Mouse (Mus musculus): ENCODE results near the gene Ncor2. TPM values are rescaled to one million over a fixed set of nuclear protein-coding genes. Genes with fewer than 3 reads are reported as not detected.
"Not testable (repeated sequence)": the region's sequence is repeated elsewhere in the genome, so short reads cannot be mapped to it uniquely, and the experiment has no call there.

Gene Ncor2
- polyA plus RNA-seq, 1 experiment, result 7.2 TPM

DNA sequence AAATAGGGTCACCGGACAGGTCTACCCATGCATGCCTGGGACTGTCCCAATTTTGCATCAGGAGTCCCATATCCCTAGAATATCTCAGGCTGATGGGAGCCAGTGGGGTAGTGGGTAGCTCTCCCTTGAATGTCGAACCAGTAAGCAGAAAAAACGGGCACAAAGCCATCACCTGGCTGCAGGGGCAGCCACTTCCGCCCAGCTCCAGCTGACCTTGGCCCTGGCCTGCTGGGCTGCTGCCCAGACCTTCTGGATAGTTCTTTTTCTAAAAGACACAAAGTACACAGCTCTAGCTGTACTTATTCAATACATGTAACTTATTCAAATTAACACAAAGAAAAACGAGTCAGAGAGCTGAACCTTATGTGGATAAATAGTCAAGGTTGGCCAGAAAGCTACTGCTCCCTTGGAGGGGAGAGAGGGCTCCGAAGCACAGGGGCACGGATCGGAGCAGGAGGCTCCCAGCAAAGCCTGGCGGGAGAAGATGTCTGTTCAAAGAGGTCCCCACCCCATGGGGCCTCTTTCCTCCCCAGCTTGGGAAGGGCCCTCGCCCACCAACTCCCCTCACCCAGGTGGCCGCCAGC lies 36.4 kb upstream of the Ncor2 start:
- TF ChIP-seq GATA1 (IDR thresholded peaks at IDR 0.05; ENCODE audit: low read length) (no peak), TAL1 (IDR thresholded peaks at IDR 0.05; ENCODE audit: low read length) (no peak)
- Histone ChIP-seq H3K4me1 (ENCODE audit: control insufficient read depth) (no peaks in the 10 kb centered on the region), H3K36me3 (ENCODE audit: control insufficient read depth) (no peaks in the 10 kb centered on the region), H3K9me3 (ENCODE audit: control insufficient read depth, low read length) (no peaks in the 10 kb centered on the region), H3K27me3 (ENCODE audit: control insufficient read depth) (peaks cover 6% of the 10 kb centered on the region), H3K4me3 (replicated peaks) (no peak overlapping the region)

GRCm38 (mm10) chr5:125214064-125214463 lies 35.0 kb upstream of the Ncor2 start:
- H3K27me3 ChIP-seq (ENCODE audit: control insufficient read depth), result peaks cover 6% of the 10 kb centered on the region
- H3K4me3 ChIP-seq (replicated peaks), result no peak overlapping the region
- H3K9me3 ChIP-seq (ENCODE audit: control insufficient read depth, low read length), result no peaks in the 10 kb centered on the region
- H3K4me1 ChIP-seq (ENCODE audit: control insufficient read depth), result no peaks in the 10 kb centered on the region
- no peak for TF ChIP-seq GATA1 (IDR thresholded peaks at IDR 0.05; ENCODE audit: low read length)
- TF ChIP-seq TAL1 (IDR thresholded peaks at IDR 0.05; ENCODE audit: low read length), result no peak
- no peaks in the 10 kb centered on the region for H3K36me3 ChIP-seq (ENCODE audit: control insufficient read depth)

- not testable (repeated sequence) for H3K9me3 ChIP-seq (ENCODE audit: control insufficient read depth, low read length); H3K4me1 ChIP-seq (ENCODE audit: control insufficient read depth); H3K36me3 ChIP-seq (ENCODE audit: control insufficient read depth); H3K4me3 ChIP-seq (replicated peaks); H3K27me3 ChIP-seq (ENCODE audit: control insufficient read depth)
Measured at GRCm38 (mm10) chr5:125204910-125205309, 25.9 kb upstream of the Ncor2 start.

- no peak overlapping the region for H3K4me3 ChIP-seq (replicated peaks)
- H3K9me3 ChIP-seq (ENCODE audit: control insufficient read depth, low read length), result peaks cover 2% of the 10 kb centered on the region; the same call in 1 of the 2 replicates
- no peaks in the 10 kb centered on the region for H3K36me3 ChIP-seq (ENCODE audit: control insufficient read depth)
- no peaks in the 10 kb centered on the region for H3K27me3 ChIP-seq (ENCODE audit: control insufficient read depth)
- no peak for TF ChIP-seq TAL1 (IDR thresholded peaks at IDR 0.05; ENCODE audit: low read length)
- no peak for TF ChIP-seq GATA1 (IDR thresholded peaks at IDR 0.05; ENCODE audit: low read length)
- H3K4me1 ChIP-seq (ENCODE audit: control insufficient read depth), result no peaks in the 10 kb centered on the region
Measured at GRCm38 (mm10) chr5:125204199-125204815, 25.3 kb upstream of the Ncor2 start.

DNA sequence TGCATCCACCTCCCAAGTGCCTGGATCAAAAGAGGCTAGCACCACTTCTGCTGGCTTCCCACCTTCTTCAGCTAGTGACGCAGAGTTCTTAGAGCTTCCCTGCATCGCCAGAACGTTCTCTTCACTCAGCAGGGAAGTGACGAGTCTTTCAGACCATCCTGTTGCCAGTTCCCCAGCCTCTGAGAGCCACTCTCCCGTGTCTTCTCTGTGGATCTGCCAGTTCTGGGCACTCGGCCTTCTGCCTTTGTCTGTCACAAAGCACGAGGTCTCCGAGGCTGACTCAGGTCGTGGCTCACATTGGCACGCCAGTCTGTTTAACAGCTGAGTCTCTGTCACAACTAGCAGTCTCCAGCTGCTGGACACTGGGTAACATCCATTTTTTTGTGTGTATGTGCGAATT lies 24.7 kb upstream of the Ncor2 start:
- Histone ChIP-seq H3K27me3 (ENCODE audit: control insufficient read depth) (no peaks in the 10 kb centered on the region), H3K4me3 (replicated peaks) (no peak overlapping the region)

GRCm38 (mm10) chr5:125203099-125203498 lies 24.1 kb upstream of the Ncor2 start:
- Histone ChIP-seq H3K27me3 (ENCODE audit: control insufficient read depth) (no peaks in the 10 kb centered on the region), H3K4me1 (ENCODE audit: control insufficient read depth) (no peaks in the 10 kb centered on the region), H3K36me3 (ENCODE audit: control insufficient read depth) (no peaks in the 10 kb centered on the region), H3K9me3 (ENCODE audit: control insufficient read depth, low read length) (peaks cover 2% of the 10 kb centered on the region; the same call in 1 of the 2 replicates), H3K4me3 (replicated peaks) (no peak overlapping the region)
- TF ChIP-seq GATA1 (IDR thresholded peaks at IDR 0.05; ENCODE audit: low read length), result no peak
- TF ChIP-seq TAL1 (IDR thresholded peaks at IDR 0.05; ENCODE audit: low read length), result no peak

More for the DNA sequence above, 24.7 kb upstream of the Ncor2 start:
- peaks cover 2% of the 10 kb centered on the region; the same call in 1 of the 2 replicates for H3K9me3 ChIP-seq (ENCODE audit: control insufficient read depth, low read length)
- H3K4me1 ChIP-seq (ENCODE audit: control insufficient read depth), result no peaks in the 10 kb centered on the region
- no peak for TF ChIP-seq GATA1 (IDR thresholded peaks at IDR 0.05; ENCODE audit: low read length)
- no peaks in the 10 kb centered on the region for H3K36me3 ChIP-seq (ENCODE audit: control insufficient read depth)

- TF ChIP-seq TAL1 (IDR thresholded peaks at IDR 0.05; ENCODE audit: low read length) (no peak), GATA1 (IDR thresholded peaks at IDR 0.05; ENCODE audit: low read length) (no peak)
- no peaks in the 10 kb centered on the region for H3K4me1 ChIP-seq (ENCODE audit: control insufficient read depth)
- no peaks in the 10 kb centered on the region for H3K27me3 ChIP-seq (ENCODE audit: control insufficient read depth)
- H3K36me3 ChIP-seq (ENCODE audit: control insufficient read depth), result no peaks in the 10 kb centered on the region
- no peak overlapping the region for H3K4me3 ChIP-seq (replicated peaks)
- peaks cover 2% of the 10 kb centered on the region; the same call in 1 of the 2 replicates for H3K9me3 ChIP-seq (ENCODE audit: control insufficient read depth, low read length)
Measured at GRCm38 (mm10) chr5:125202100-125202499, 23.1 kb upstream of the Ncor2 start.

DNA sequence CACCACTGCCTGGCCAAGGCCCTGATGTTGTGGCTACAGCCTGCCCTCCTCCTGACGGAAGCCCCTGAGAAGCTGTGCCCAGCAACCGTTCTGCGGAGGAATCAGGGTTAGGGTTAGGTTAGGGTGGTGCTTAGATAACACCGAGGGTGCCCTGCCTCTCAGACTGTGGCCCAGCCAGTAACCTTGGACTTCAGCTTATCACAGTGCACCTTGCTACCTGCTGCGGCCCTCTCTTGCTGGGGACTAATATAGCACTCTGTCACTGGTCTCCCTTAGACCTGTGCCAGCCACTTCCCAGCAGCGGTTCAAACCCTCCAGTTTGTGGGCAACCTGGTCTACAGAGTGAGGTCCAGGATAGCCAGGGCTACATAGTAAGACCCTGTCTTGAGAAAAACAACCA lies 20.1 kb upstream of the Ncor2 start:
- H3K4me1 ChIP-seq (ENCODE audit: control insufficient read depth), result no peaks in the 10 kb centered on the region
- no peaks in the 10 kb centered on the region for H3K9me3 ChIP-seq (ENCODE audit: control insufficient read depth, low read length)
- H3K27me3 ChIP-seq (ENCODE audit: control insufficient read depth), result no peaks in the 10 kb centered on the region
- TF ChIP-seq GATA1 (IDR thresholded peaks at IDR 0.05; ENCODE audit: low read length) (no peak), TAL1 (IDR thresholded peaks at IDR 0.05; ENCODE audit: low read length) (no peak)
- H3K36me3 ChIP-seq (ENCODE audit: control insufficient read depth), result no peaks in the 10 kb centered on the region
- no peak overlapping the region for H3K4me3 ChIP-seq (replicated peaks)

- H3K27me3 ChIP-seq (ENCODE audit: control insufficient read depth); H3K4me1 ChIP-seq (ENCODE audit: control insufficient read depth); H3K4me3 ChIP-seq (replicated peaks); H3K36me3 ChIP-seq (ENCODE audit: control insufficient read depth); H3K9me3 ChIP-seq (ENCODE audit: control insufficient read depth, low read length): not testable (repeated sequence)
Measured at GRCm38 (mm10) chr5:125197325-125197724, 18.3 kb upstream of the Ncor2 start.

- H3K9me3 ChIP-seq (ENCODE audit: control insufficient read depth, low read length), result no peaks in the 10 kb centered on the region
- H3K27me3 ChIP-seq (ENCODE audit: control insufficient read depth), result no peaks in the 10 kb centered on the region
Measured at GRCm38 (mm10) chr5:125196054-125196453, 17.0 kb upstream of the Ncor2 start.

More at GRCm38 (mm10) chr5:125196054-125196453, 17.0 kb upstream of the Ncor2 start:
- Histone ChIP-seq H3K4me1 (ENCODE audit: control insufficient read depth) (no peaks in the 10 kb centered on the region), H3K4me3 (replicated peaks) (no peak overlapping the region), H3K36me3 (ENCODE audit: control insufficient read depth) (no peaks in the 10 kb centered on the region)
- no peak for TF ChIP-seq TAL1 (IDR thresholded peaks at IDR 0.05; ENCODE audit: low read length)
- TF ChIP-seq GATA1 (IDR thresholded peaks at IDR 0.05; ENCODE audit: low read length), result no peak
